Mouse (Mus musculus) CD4-positive, CD25-positive, alpha-beta regulatory T cell, adult 4 months (primary cell): ENCODE results near the gene Hoxa6. TPM values are rescaled to one million over a fixed set of nuclear protein-coding genes. Genes with fewer than 3 reads are reported as not detected.

Experiments used
- ATAC-seq: one replicate; pipeline ENCODE4 v1.8.0; 2017
- polyA plus RNA-seq, 2 experiments: library from polyadenylated mRNA; unstranded; fragments of 100-300 nt; shearing (Covaris generic); gene quantifications; one replicate each; pipeline ENCODE4 v1.2.1; 2017

Hoxa6 gene
- polyA plus RNA-seq, 2 experiments from 2014 or later = not detected

GRCm38 (mm10) chr6:52197271-52197670 is 11.3 kb downstream of the Hoxa6 start:
- ATAC-seq = no peak

GRCm38 (mm10) chr6:52196811-52197210 is 11.7 kb downstream of the Hoxa6 start:
- ATAC-seq = no peak

- ATAC-seq = no peak
Observed at GRCm38 (mm10) chr6:52194690-52195089, 13.8 kb downstream of the Hoxa6 start.

- peak; percentile 90 for ATAC-seq
Observed at GRCm38 (mm10) chr6:52191860-52192550, 16.5 kb downstream of the Hoxa6 start.

GRCm38 (mm10) chr6:52190906-52191810 is 17.4 kb downstream of the Hoxa6 start, which contains the start of gene Hoxa4:
Gene Hoxa4 (minus strand): TSS chr6:52191753.
- ATAC-seq = peak; percentile 20

GRCm38 (mm10) chr6:52190410-52190809 is 18.1 kb downstream of the Hoxa6 start:
- no peak for ATAC-seq

GRCm38 (mm10) chr6:52189909-52190308 is 18.6 kb downstream of the Hoxa6 start:
- no peak for ATAC-seq

- no peak for ATAC-seq
Observed at GRCm38 (mm10) chr6:52189172-52189591, 19.3 kb downstream of the Hoxa6 start.

GRCm38 (mm10) chr6:52186500-52186899 is 22.0 kb downstream of the Hoxa6 start:
- no peak for ATAC-seq

- no peak for ATAC-seq
Observed at GRCm38 (mm10) chr6:52185834-52186233, 22.7 kb downstream of the Hoxa6 start.

GRCm38 (mm10) chr6:52185222-52185621 is 23.3 kb downstream of the Hoxa6 start:
- no peak for ATAC-seq

GRCm38 (mm10) chr6:52184668-52185067 is 23.9 kb downstream of the Hoxa6 start:
- ATAC-seq = no peak

- no peak for ATAC-seq
Observed at GRCm38 (mm10) chr6:52183311-52184080, 25.0 kb downstream of the Hoxa6 start.

- no peak for ATAC-seq
Observed at GRCm38 (mm10) chr6:52182793-52183192, 25.7 kb downstream of the Hoxa6 start.

- ATAC-seq = no peak
Observed at GRCm38 (mm10) chr6:52182030-52182429, 26.5 kb downstream of the Hoxa6 start.

- ATAC-seq = no peak
Observed at GRCm38 (mm10) chr6:52180726-52181125, 27.8 kb downstream of the Hoxa6 start.

GRCm38 (mm10) chr6:52180213-52180710 is 28.3 kb downstream of the Hoxa6 start:
- ATAC-seq = no peak

GRCm38 (mm10) chr6:52179690-52180089 is 28.8 kb downstream of the Hoxa6 start:
- ATAC-seq = no peak

- no peak for ATAC-seq
Observed at GRCm38 (mm10) chr6:52178918-52179665, 29.4 kb downstream of the Hoxa6 start.

- ATAC-seq = no peak
Observed at GRCm38 (mm10) chr6:52177806-52178205, 30.7 kb downstream of the Hoxa6 start.

GRCm38 (mm10) chr6:52177061-52177735 is 31.3 kb downstream of the Hoxa6 start, which contains the start of gene 5730596B20Rik:
Gene 5730596B20Rik (plus strand): TSS chr6:52177498.
- no peak for ATAC-seq
